Mouse (Mus musculus) spleen, adult 2 months (tissue): ENCODE measurements around the gene Acss1. TPM values are rescaled to one million over a fixed set of nuclear protein-coding genes. Genes with fewer than 3 reads are reported as not detected.

ENCODE experiments used
- DNase-seq, 2 experiments: peaks; one replicate each; pipeline versions ENCODE4 v3.0.0 to v3.0.0-alpha.2; 2012 to 2021; ENCODE audit warnings: low spot score in 2 of 2, low read depth in 1 of 2
- H3K27ac ChIP-seq: fragments of 200-500 bp; 2 replicates; pipeline ENCODE4 v1.5.1; 2012; ENCODE audit warnings: low read length, inconsistent platforms; ENCODE audit not compliant: insufficient read depth
- H3K27me3 ChIP-seq: fragments of 200-500 bp; 2 replicates; pipeline ENCODE4 v1.6.1; 2012; ENCODE audit warnings: mild to moderate bottlenecking, moderate library complexity, low read length, inconsistent platforms; ENCODE audit not compliant: control insufficient read depth, insufficient read depth
- H3K36me3 ChIP-seq: fragments of 200-500 bp; 2 replicates; pipeline ENCODE4 v1.6.1; 2012; ENCODE audit warnings: mild to moderate bottlenecking, low read length, inconsistent platforms; ENCODE audit not compliant: control insufficient read depth, insufficient read depth
- H3K4me1 ChIP-seq: fragments of 200-500 bp; 2 replicates; pipeline ENCODE4 v1.6.1; 2011; ENCODE audit warnings: inconsistent platforms; ENCODE audit not compliant: control insufficient read depth, insufficient read depth, insufficient read length
- H3K4me3 ChIP-seq: fragments of 200-500 bp; 2 replicates; pipeline ENCODE4 v1.5.1; 2011; ENCODE audit warnings: mild to moderate bottlenecking, inconsistent platforms; ENCODE audit not compliant: insufficient read depth, insufficient read length; ENCODE audit errors: extremely low read depth
- CTCF ChIP-seq: fragments of 200-500 bp; IDR thresholded peaks from 2 replicates; pipeline ENCODE4 v1.5.1; 2011; ENCODE audit warnings: mild to moderate bottlenecking, inconsistent platforms; ENCODE audit not compliant: insufficient read depth, insufficient read length, insufficient replicate concordance; ENCODE audit errors: extremely low read depth
- POLR2A ChIP-seq: fragments of 200-500 bp; IDR thresholded peaks from 2 replicates; pipeline ENCODE4 v1.6.1; 2011; ENCODE audit warnings: low read depth, low read length, inconsistent platforms
- WGBS: fragments of 180-500 bp; shearing (Covaris S2); methylation state at CpG from one replicate; pipeline ENCODE4 v1.1.7; 2018; 5-methylcytosine and 5-hydroxymethylcytosine counted together
- polyA plus RNA-seq: library from polyadenylated mRNA; depleted of rRNA; stranded (reverse); fragments of >200 nt; gene quantifications from 2 replicates; pipeline ENCODE4 v1.2.3, GENCODE M21; 2012

The Acss1 gene
- polyA plus RNA-seq, 1 experiment = 76.7 TPM

DNA sequence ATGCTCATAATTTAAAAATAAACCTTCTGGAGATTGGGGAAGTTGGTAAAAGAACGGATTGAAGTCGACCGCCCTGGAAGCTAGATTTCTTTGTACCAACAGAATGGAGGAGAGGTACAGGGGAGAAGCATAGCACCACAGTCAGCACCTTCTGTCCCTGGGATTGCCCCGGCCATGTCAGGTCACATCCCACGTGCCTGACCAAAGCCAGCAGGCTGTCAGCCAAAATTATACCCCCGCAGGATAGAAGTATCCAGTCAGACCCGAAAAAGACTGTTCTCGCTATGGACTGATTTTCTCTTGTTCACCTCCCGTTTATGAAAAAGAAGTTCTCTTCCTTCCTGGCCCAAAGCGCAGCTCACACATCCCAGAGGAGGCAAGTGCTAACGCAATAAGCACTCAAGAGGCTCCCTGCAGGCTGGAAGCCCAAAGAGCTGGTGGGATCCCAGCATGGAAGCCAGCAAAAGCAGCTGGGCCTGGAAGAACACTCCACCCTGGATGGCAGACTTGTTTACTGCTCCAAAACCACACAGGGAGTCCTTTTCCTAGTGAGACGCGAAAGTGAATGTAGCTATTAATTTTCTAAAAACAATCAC lies 19.9 kb downstream of the Acss1 start:
- Histone ChIP-seq H3K27me3 (no peaks in the 10 kb centered on the region), H3K4me3 (no peak overlapping the region), H3K36me3 (peaks cover 3% of the 10 kb centered on the region; the same call in 1 of the 2 replicates), H3K4me1 (peaks cover 19% of the 10 kb centered on the region; the same call in 1 of the 2 replicates), H3K27ac (no peak overlapping the region)
- DNase-seq = no peak
- TF ChIP-seq CTCF (no peak), POLR2A (no peak)
- 73% methylated on average over 13 of the region's 13 CpGs for WGBS

DNA sequence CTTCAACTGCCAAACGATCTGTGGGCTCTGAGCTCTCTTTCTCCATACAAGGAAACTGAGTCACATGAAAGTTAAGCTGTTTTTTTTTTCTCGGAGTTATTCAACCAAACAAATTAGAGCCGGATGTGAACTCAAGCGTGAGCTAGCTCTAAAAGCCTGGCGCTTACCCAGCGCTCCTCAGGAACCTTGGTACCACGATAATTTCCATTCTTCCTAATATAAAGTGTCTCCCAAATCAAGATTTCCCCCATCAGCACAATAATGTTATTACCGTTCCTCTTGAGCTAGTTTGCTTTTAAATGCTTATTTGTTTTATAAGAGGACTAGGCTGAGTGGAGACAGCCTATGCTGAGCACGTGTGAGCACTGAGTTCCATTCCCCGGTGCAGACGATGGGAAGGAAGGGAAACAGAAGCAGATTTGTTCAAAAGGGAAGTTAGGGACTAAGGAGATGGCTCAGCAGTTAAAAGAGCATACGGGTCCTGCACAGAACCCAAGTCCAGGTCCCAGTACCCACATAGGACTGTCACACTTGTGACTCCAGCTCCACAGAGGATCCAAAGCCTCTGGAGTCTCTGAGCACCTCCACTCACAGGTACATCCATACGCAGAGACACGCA lies 20.5 kb downstream of the Acss1 start:
- DNase-seq = no peak
- 50% methylated on average over 14 of the region's 14 CpGs for WGBS
- Histone ChIP-seq H3K36me3 (peaks cover 3% of the 10 kb centered on the region), H3K4me1 (peaks cover 19% of the 10 kb centered on the region; the same call in 1 of the 2 replicates), H3K27me3 (no peaks in the 10 kb centered on the region), H3K4me3 (no peak overlapping the region), H3K27ac (no peak overlapping the region)
- TF ChIP-seq CTCF = no peak
- TF ChIP-seq POLR2A = no peak

DNA sequence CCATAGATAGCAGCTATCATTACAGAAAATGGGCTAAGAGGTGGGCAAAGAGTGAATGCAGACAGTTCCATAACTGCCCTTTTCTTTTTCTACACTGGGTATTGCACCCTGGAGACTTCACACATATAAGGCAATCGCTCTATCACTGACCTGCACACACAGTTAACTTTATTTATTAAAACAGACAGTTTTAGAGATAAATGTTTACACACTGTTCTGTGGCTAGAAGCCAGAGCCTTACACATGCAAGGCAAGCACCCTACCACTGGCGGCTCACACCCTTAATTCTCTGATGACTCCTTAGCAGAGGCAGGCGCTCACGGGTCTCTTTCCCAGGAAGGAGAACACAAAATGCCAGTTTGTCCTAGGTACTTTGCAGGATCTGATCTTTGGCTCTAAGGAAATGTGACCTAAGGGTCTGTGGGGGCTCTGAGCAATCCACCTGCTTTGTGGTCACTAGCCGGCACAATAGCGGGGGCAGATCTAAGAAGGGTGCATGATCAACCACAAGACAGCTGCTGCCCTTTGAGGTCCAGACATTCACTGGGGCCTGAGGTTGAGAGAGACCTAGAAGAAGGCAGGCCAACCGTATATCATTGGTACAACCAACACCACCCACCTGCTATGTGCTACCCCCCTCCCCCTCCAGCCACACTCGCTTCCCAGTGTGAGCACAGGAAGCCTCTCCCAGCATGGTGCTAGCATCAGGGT lies 21.7 kb downstream of the Acss1 start:
- H3K4me1 ChIP-seq = peaks cover 19% of the 10 kb centered on the region; the same call in 1 of the 2 replicates
- no peak overlapping the region for H3K4me3 ChIP-seq
- H3K36me3 ChIP-seq = peaks cover 9% of the 10 kb centered on the region
- no peak overlapping the region; the same call in 1 of the 2 replicates for H3K27ac ChIP-seq
- TF ChIP-seq POLR2A = no peak
- no peak for TF ChIP-seq CTCF
- no peaks in the 10 kb centered on the region for H3K27me3 ChIP-seq
- 39% methylated on average over 8 of the region's 8 CpGs for WGBS
- DNase-seq = no peak

DNA sequence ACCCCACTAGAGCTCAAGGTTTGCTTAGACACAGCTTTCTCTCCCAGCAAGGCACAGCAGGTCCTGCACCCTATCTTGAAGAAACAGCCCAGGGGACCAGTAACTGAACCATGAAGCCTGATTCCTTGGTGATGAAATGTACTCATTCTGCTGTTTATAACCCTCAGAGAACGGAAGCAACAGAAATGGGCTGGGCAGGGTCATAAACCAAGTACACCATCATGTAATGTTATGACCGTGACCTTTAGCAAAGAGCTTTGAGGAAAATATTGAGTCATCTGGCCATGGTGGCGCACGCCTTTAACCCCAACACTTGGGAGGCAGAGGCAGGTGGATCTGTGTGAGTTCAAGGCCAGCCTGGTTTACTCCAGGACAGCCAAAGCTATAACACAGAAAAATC lies 23.1 kb downstream of the Acss1 start:
- 63% methylated on average over 4 of the region's 4 CpGs for WGBS
- TF ChIP-seq CTCF = no peak
- no peak for TF ChIP-seq POLR2A
- no peaks in the 10 kb centered on the region for H3K27me3 ChIP-seq
- H3K4me1 ChIP-seq = peaks cover 19% of the 10 kb centered on the region; the same call in 1 of the 2 replicates
- H3K4me3 ChIP-seq = no peak overlapping the region
- peaks cover 11% of the 10 kb centered on the region for H3K36me3 ChIP-seq
- DNase-seq = no peak
- no peak overlapping the region for H3K27ac ChIP-seq

DNA sequence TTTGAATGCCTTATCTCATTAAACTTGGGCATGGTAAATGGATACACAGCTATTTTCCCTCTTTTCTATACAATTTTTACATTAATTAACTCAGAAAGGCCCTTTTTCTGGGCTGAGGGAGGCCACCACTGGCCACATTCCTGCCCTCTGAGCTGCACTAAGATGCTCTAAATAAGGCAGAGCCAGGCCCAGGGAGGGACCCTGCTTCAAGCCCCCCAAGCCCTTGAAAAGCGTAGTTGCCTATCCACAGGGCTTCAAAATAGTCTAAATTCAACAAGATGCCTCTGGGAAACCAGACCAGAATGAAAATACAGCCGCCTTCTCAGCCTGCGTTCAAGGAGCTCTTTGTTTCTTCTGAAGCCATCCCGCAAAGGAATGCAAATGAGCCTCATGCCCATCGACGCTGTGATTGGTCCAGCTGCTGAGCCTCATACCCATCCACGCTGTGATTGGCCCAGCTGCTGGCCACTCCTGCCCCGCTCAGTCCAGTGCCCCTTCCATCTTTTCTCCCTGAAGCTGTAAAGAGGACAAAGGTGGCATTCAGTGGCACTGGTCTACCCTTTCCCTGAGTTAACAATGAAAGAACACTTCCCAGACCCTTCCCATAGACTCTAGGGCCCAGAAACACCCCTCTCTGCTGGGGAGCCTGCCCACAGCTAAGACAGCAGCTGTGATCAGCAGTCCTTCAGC lies 24.4 kb downstream of the Acss1 start:
- no peak overlapping the region for H3K27ac ChIP-seq
- WGBS = 91% methylated on average over 8 of the region's 8 CpGs

DNA sequence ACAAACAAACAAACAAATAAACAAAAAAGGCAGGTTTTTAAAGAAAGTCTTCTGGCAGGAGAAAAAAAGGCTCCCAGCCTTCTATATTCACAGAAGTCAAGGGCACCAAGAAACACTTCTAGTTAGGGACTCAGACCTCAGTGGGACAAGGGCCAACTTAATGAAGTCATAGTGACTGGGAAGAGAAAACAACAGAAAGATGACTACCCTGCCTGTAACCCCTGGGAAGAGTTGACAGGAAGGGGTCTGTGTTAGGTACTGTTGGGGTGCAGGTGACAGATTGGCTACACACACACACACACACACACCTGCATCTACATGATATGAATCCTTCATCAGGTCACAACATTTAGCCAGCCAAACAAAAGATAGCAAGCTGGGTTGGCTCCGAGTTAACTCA lies 25.1 kb downstream of the Acss1 start:
- no peak for DNase-seq
- Histone ChIP-seq H3K36me3 (peaks cover 15% of the 10 kb centered on the region), H3K27ac (no peak overlapping the region), H3K4me1 (peaks cover 17% of the 10 kb centered on the region; the same call in 1 of the 2 replicates), H3K27me3 (no peaks in the 10 kb centered on the region), H3K4me3 (no peak overlapping the region)
- WGBS = 76% methylated on average over 1 of the region's 1 CpGs
- TF ChIP-seq POLR2A (no peak), CTCF (no peak)

More for the DNA sequence above, 24.4 kb downstream of the Acss1 start:
- DNase-seq = no peak
- peaks cover 19% of the 10 kb centered on the region; the same call in 1 of the 2 replicates for H3K4me1 ChIP-seq
- H3K4me3 ChIP-seq = no peak overlapping the region
- H3K27me3 ChIP-seq = no peaks in the 10 kb centered on the region
- H3K36me3 ChIP-seq = peaks cover 13% of the 10 kb centered on the region
- TF ChIP-seq CTCF (no peak), POLR2A (no peak)
